Mouse (Mus musculus) layer of hippocampus, postnatal 25 days (tissue): ENCODE measurements around the gene Slc5a7. TPM values are rescaled to one million over a fixed set of nuclear protein-coding genes. Genes with fewer than 3 reads are reported as not detected.
A peak's percentile ranks its signal among the peaks of the same experiment; 100 is the strongest.

ENCODE experiments used
- DNase-seq, 2 experiments: peaks; one replicate each; pipeline ENCODE4 v3.0.0; 2022; ENCODE audit warnings: mixed read lengths in 2 of 2, low spot score in 1 of 2; ENCODE audit errors: extremely low spot score in 1 of 2
- total RNA-seq, 2 experiments: library from RNA; stranded (reverse); gene quantifications; 2 replicates each; pipeline ENCODE4 v1.2.3; 2021

Slc5a7 gene
- 1 to 10 TPM in 1 of 2 experiments, under 1 TPM in 1; 0.94 to 1.0 TPM for total RNA-seq

- no peak for DNase-seq
Observed at GRCm38 (mm10) chr17:54298934-54299333, at the start of gene Slc5a7. Slc5a7 (minus strand) TSS chr17:54299034.

- no peak for DNase-seq
Observed at GRCm38 (mm10) chr17:54347672-54348071, 48.8 kb upstream of the Slc5a7 start.

DNA sequence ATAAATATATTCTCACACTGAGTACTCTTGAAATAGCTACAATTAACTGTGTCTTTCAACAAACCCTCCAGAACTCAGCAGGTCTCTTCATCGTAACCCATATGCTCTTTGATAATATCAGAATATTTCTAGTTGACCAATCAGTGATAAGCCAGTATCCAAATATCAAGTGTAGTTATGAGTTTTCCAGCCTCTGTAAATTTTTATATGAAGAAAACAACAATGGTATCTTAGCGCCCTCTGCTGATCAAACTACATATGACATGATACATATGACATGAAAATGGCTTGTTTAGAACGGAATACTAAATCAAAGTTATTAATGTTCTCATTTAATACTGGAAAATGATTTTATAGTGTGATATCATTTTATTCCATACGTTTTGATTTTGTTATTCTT is 44.6 kb upstream of the Slc5a7 start:
- peak in 1 of 2 experiments; percentile 4 for DNase-seq

GRCm38 (mm10) chr17:54298232-54298924 is 456 bp downstream of the Slc5a7 start:
- DNase-seq, result peak in 1 of 2 experiments; percentile 2

- no peak for DNase-seq
Observed at GRCm38 (mm10) chr17:54250783-54251182, 48.1 kb downstream of the Slc5a7 start.

- DNase-seq, result no peak
Observed at GRCm38 (mm10) chr17:54243650-54244300, 55.1 kb downstream of the Slc5a7 start.

DNA sequence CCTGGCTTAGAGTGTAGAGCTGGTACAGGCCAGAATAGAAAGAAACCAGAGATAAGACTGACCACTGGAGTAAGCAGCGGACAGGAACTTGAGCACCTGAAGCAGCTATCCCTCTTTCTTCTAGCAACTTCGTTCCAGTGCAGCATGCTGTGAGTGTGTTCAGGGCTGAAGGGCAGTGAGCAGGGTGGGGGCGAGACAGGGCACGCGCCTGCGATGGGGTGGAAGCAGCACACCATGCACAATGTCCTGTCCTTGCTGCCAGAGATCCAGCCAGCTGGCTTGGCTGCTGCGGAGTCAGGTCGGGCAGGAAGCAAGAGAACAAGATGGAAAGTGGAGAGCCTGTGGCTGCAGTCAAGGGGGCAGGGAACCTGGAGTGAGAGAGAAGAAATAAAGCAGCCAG is 59.4 kb downstream of the Slc5a7 start:
- DNase-seq, result no peak
